Mouse (Mus musculus) liver, adult 2 months (tissue): ENCODE results near the gene Ssc5d.

ENCODE experiments used
- CTCF ChIP-seq: fragments of 200-500 bp; IDR thresholded peaks from 2 replicates; pipeline ENCODE4 v1.5.1; 2011; ENCODE audit warnings: low read depth, low read length, control low read depth
- POLR2A ChIP-seq: fragments of 200-500 bp; IDR thresholded peaks from 2 replicates; pipeline ENCODE4 v1.6.1; 2011; ENCODE audit warnings: low read length, control low read depth; ENCODE audit not compliant: insufficient read depth; ENCODE audit errors: extremely low read depth

GRCm38 (mm10) chr7:4971068-4971467, 45.5 kb downstream of the Ssc5d start, which contains the start of gene Sbk3:
- no peak for TF ChIP-seq CTCF
- no peak for TF ChIP-seq POLR2A
